Mouse (Mus musculus) mammary gland, adult 2 months (tissue): ENCODE measurements around the gene Ptgds. TPM values are rescaled to one million over a fixed set of nuclear protein-coding genes. Genes with fewer than 3 reads are reported as not detected.

Experiments used
- polyA plus RNA-seq: library from polyadenylated mRNA; depleted of rRNA; stranded (reverse); fragments of >200 nt; gene quantifications from 2 replicates; pipeline ENCODE4 v1.2.3, GENCODE M21; 2012; ENCODE audit warnings: low replicate concordance; rRNA removed

The Ptgds gene
- polyA plus RNA-seq: 4.8 and 6.6 TPM in 2 replicates

GRCm38 (mm10) chr2:25469969-25470368 lies at the start of gene Ptgds:
Gene Ptgds (minus strand): TSS chr2:25470046.

GRCm38 (mm10) chr2:25501593-25502486 lies 32.0 kb upstream of the Ptgds start, which contains the start of gene C8g:
Gene C8g (minus strand): TSS chr2:25501719.

GRCm38 (mm10) chr2:25500576-25501405 lies 30.9 kb upstream of the Ptgds start, which contains the start of gene Fbxw5:
Gene Fbxw5 (plus strand): TSS chr2:25500750.

GRCm38 (mm10) chr2:25493476-25493961 lies 23.7 kb upstream of the Ptgds start, which contains the start of gene Lcn12:
Gene Lcn12 (minus strand): TSS chr2:25493911.

GRCm38 (mm10) chr2:25460551-25461309 lies 9.1 kb downstream of the Ptgds start, which contains the start of gene Paxx:
Gene Paxx (minus strand): TSS chr2:25461094.

GRCm38 (mm10) chr2:25456205-25456953 lies 13.5 kb downstream of the Ptgds start, which contains the start of gene Clic3:
Gene Clic3 (plus strand): TSS chr2:25456838.

GRCm38 (mm10) chr2:25428442-25429236 lies 41.2 kb downstream of the Ptgds start, which contains the start of gene Abca2:
Gene Abca2 (plus strand): TSS chr2:25428703.

GRCm38 (mm10) chr2:25422587-25423410 lies 47.0 kb downstream of the Ptgds start, which contains the start of gene Fut7:
Gene Fut7 (plus strand): TSS chr2:25423267.

Other genes starting within 250 kb of the Ptgds start
- 306 and 366 TPM in 2 replicates for gene Tubb4b, start 245.3 kb downstream of the Ptgds start, polyA plus RNA-seq
- gene Slc34a3, start 235.7 kb downstream of the Ptgds start, polyA plus RNA-seq: 0.04 and 0.06 TPM in 2 replicates
- gene Rnf224, start 233.3 kb downstream of the Ptgds start, polyA plus RNA-seq: 0.19 and 0.24 TPM in 2 replicates
- gene Rnf208, start 227.8 kb downstream of the Ptgds start, polyA plus RNA-seq: 22.4 and 35.6 TPM in 2 replicates
- gene Cysrt1, start 227.6 kb downstream of the Ptgds start, polyA plus RNA-seq: 20.7 and 26.5 TPM in 2 replicates
- gene AL732309.1, start 223.2 kb downstream of the Ptgds start, polyA plus RNA-seq: 28.2 and 30.4 TPM in 2 replicates
- gene Tmem203, start 214.6 kb downstream of the Ptgds start, polyA plus RNA-seq: 52.0 and 81.2 TPM in 2 replicates
- 18.4 and 28.7 TPM in 2 replicates for gene Tprn, start 207.4 kb downstream of the Ptgds start, polyA plus RNA-seq
- 54.2 and 69.4 TPM in 2 replicates for gene Ssna1, start 197.6 kb downstream of the Ptgds start, polyA plus RNA-seq
- gene Anapc2, start 197.6 kb downstream of the Ptgds start, polyA plus RNA-seq: 82.5 and 180 TPM in 2 replicates
- gene Tmem210, start 181.9 kb downstream of the Ptgds start, polyA plus RNA-seq: not detected in 2 replicates
- 9.9 and 19.6 TPM in 2 replicates for gene Lrrc26, start 180.1 kb downstream of the Ptgds start, polyA plus RNA-seq
- gene Grin1, start 150.9 kb downstream of the Ptgds start, polyA plus RNA-seq: 0.19 and 0.41 TPM in 2 replicates
- gene Man1b1, start 137.7 kb downstream of the Ptgds start, polyA plus RNA-seq: 11.8 and 12.5 TPM in 2 replicates
- 43.0 and 55.8 TPM in 2 replicates for gene Dpp7, start 113.7 kb downstream of the Ptgds start, polyA plus RNA-seq
- gene Uap1l1, start 104.4 kb downstream of the Ptgds start, polyA plus RNA-seq: 43.6 and 71.9 TPM in 2 replicates
- gene Sapcd2, start 97.7 kb downstream of the Ptgds start, polyA plus RNA-seq: 0.86 and 3.4 TPM in 2 replicates
- 48.9 and 63.5 TPM in 2 replicates for gene Entpd2, start 74.2 kb downstream of the Ptgds start, polyA plus RNA-seq
- 151 and 254 TPM in 2 replicates for gene Npdc1, start 70.7 kb downstream of the Ptgds start, polyA plus RNA-seq
- gene Fut7, start 46.8 kb downstream of the Ptgds start, polyA plus RNA-seq: 7.8 and 13.8 TPM in 2 replicates
- gene Abca2, start 41.3 kb downstream of the Ptgds start, polyA plus RNA-seq: 52.8 and 92.1 TPM in 2 replicates
- gene Clic3, start 13.2 kb downstream of the Ptgds start, polyA plus RNA-seq: 8.4 and 21.2 TPM in 2 replicates
- gene Paxx, start 9.0 kb downstream of the Ptgds start, polyA plus RNA-seq: 92.7 and 147 TPM in 2 replicates
- not detected in 2 replicates for gene Lcn12, start 23.9 kb upstream of the Ptgds start, polyA plus RNA-seq
- 19.9 and 31.9 TPM in 2 replicates for gene Fbxw5, start 30.7 kb upstream of the Ptgds start, polyA plus RNA-seq
- 12.2 and 13.2 TPM in 2 replicates for gene C8g, start 31.7 kb upstream of the Ptgds start, polyA plus RNA-seq
- 20.0 and 23.9 TPM in 2 replicates for gene Traf2, start 76.9 kb upstream of the Ptgds start, polyA plus RNA-seq
- 65.0 and 134 TPM in 2 replicates for gene Edf1, start 87.8 kb upstream of the Ptgds start, polyA plus RNA-seq
- 3.4 and 4.2 TPM in 2 replicates for gene Mamdc4, start 104.8 kb upstream of the Ptgds start, polyA plus RNA-seq
- gene Phpt1, start 105.2 kb upstream of the Ptgds start, polyA plus RNA-seq: 42.8 and 48.1 TPM in 2 replicates
- gene Ajm1, start 111.7 kb upstream of the Ptgds start, polyA plus RNA-seq: 0.79 and 2.0 TPM in 2 replicates
- gene Rabl6, start 138.5 kb upstream of the Ptgds start, polyA plus RNA-seq: 69.2 and 71.3 TPM in 2 replicates
- gene Ccdc183, start 147.6 kb upstream of the Ptgds start, polyA plus RNA-seq: not detected in 2 replicates
- gene Tmem141, start 152.0 kb upstream of the Ptgds start, polyA plus RNA-seq: 20.4 and 44.3 TPM in 2 replicates
- gene Fcna, start 158.0 kb upstream of the Ptgds start, polyA plus RNA-seq: 17.3 and 33.5 TPM in 2 replicates
- gene Lcn8, start 183.1 kb upstream of the Ptgds start, polyA plus RNA-seq: not detected in 2 replicates
- gene Lcn5, start 187.9 kb upstream of the Ptgds start, polyA plus RNA-seq: not detected in 2 replicates
- gene Lcn6, start 206.7 kb upstream of the Ptgds start, polyA plus RNA-seq: not detected in 2 replicates
- not detected in 2 replicates for gene Lcn10, start 212.7 kb upstream of the Ptgds start, polyA plus RNA-seq
- not detected in 2 replicates for gene Obp2a, start 230.0 kb upstream of the Ptgds start, polyA plus RNA-seq
- gene Bmyc, start 236.7 kb upstream of the Ptgds start, polyA plus RNA-seq: 39.9 and 133 TPM in 2 replicates